Mouse (Mus musculus) MEL (cell line): ENCODE results near the gene Cnn3. TPM values are rescaled to one million over a fixed set of nuclear protein-coding genes. Genes with fewer than 3 reads are reported as not detected.

Experiments
- DNase-seq: peaks from one replicate; pipeline ENCODE4 v3.0.0; 2011; ENCODE audit warnings: low read depth, low spot score
- H3K27ac ChIP-seq: 2 replicates; pipeline ENCODE4 v1.5.1; 2012; ENCODE audit warnings: low read depth, mild to moderate bottlenecking, control low read depth, low read length, moderate library complexity; ENCODE audit not compliant: control insufficient read depth
- H3K27me3 ChIP-seq, 2 experiments: fragments of 150-350 bp in 1 of 2; sonication (generic) in 1 of 2; 2 replicates each; pipeline ENCODE4 v1.6.1; 2012; ENCODE audit warnings: low read length in 2 of 2, mild to moderate bottlenecking in 2 of 2, improper control_type of control experiment in 1 of 2, moderate library complexity in 1 of 2; ENCODE audit not compliant: insufficient read depth in 2 of 2, control insufficient read depth in 1 of 2
- H3K36me3 ChIP-seq, 2 experiments: 2 replicates each; pipeline ENCODE4 v1.6.1; 2012 to 2014; ENCODE audit warnings: low read length in 2 of 2, improper control_type of control experiment in 1 of 2, inconsistent platforms in 1 of 2, mild to moderate bottlenecking in 1 of 2; ENCODE audit not compliant: insufficient read depth in 2 of 2, control insufficient read depth in 1 of 2
- H3K4me1 ChIP-seq, 2 experiments: fragments of 150-350 bp in 1 of 2; sonication (generic) in 1 of 2; 2 replicates each; pipeline ENCODE4 v1.6.1; 2012; ENCODE audit warnings: low read length in 2 of 2, improper control_type of control experiment in 1 of 2, mild to moderate bottlenecking in 1 of 2; ENCODE audit not compliant: insufficient read depth in 2 of 2, control insufficient read depth in 1 of 2
- H3K4me3 ChIP-seq, 2 experiments: fragments of 150-350 bp in 1 of 2; sonication (generic) in 1 of 2; 2 replicates each; pipeline ENCODE4 v1.5.1; 2012; ENCODE audit warnings: low read depth in 2 of 2, low read length in 2 of 2, mild to moderate bottlenecking in 2 of 2, moderate library complexity in 2 of 2, control low read depth in 1 of 2, improper control_type of control experiment in 1 of 2; ENCODE audit not compliant: control insufficient read depth in 1 of 2, insufficient read depth in 1 of 2
- H3K79me2 ChIP-seq: 2 replicates; pipeline ENCODE4 v1.6.1; 2012; ENCODE audit warnings: mild to moderate bottlenecking, low read length, moderate library complexity; ENCODE audit not compliant: control insufficient read depth, poor library complexity, insufficient read depth
- H3K9ac ChIP-seq: 2 replicates; pipeline ENCODE4 v1.6.1; 2012; ENCODE audit warnings: low read depth, mild to moderate bottlenecking, control low read depth, low read length, moderate library complexity; ENCODE audit not compliant: control insufficient read depth, poor library complexity, severe bottlenecking
- H3K9me3 ChIP-seq: fragments of 150-350 bp; sonication (generic); replicated peaks from 2 replicates; pipeline ENCODE4 v1.6.1; 2012; ENCODE audit warnings: mild to moderate bottlenecking, low read length, improper control_type of control experiment, moderate library complexity; ENCODE audit not compliant: insufficient read depth
- CHD2 ChIP-seq: IDR thresholded peaks from 2 replicates; pipeline ENCODE4 v1.6.1; 2011; ENCODE audit warnings: low read length, improper control_type of control experiment
- E2F4 ChIP-seq: IDR thresholded peaks from 2 replicates; pipeline ENCODE4 v1.6.1; 2011; ENCODE audit warnings: low read depth, low read length, improper control_type of control experiment, borderline replicate concordance
- ELF1 ChIP-seq: IDR thresholded peaks from 2 replicates; pipeline ENCODE4 v1.6.1; 2014; ENCODE audit warnings: low read depth, mild to moderate bottlenecking, inconsistent platforms, low read length, improper control_type of control experiment, moderate library complexity
- EP300 ChIP-seq, 2 experiments: IDR thresholded peaks; 2 replicates each; pipeline ENCODE4 v1.6.1; 2011; ENCODE audit warnings: improper control_type of control experiment in 2 of 2, low read length in 2 of 2, low read depth in 1 of 2, mild to moderate bottlenecking in 1 of 2
- ETS1 ChIP-seq: IDR thresholded peaks from 2 replicates; pipeline ENCODE4 v1.6.1; 2012; ENCODE audit warnings: low read depth, mild to moderate bottlenecking, inconsistent platforms, low read length, improper control_type of control experiment, moderate library complexity
- GABPA ChIP-seq: IDR thresholded peaks from 2 replicates; pipeline ENCODE4 v1.6.1; 2012; ENCODE audit warnings: low read depth, mild to moderate bottlenecking, inconsistent platforms, low read length, improper control_type of control experiment, moderate library complexity
- GATA1 ChIP-seq: IDR thresholded peaks from 2 replicates; pipeline ENCODE4 v1.6.1; 2011; ENCODE audit warnings: low read depth, low read length, improper control_type of control experiment
- HCFC1 ChIP-seq: IDR thresholded peaks from 2 replicates; pipeline ENCODE4 v1.6.1; 2012; ENCODE audit warnings: low read depth, mild to moderate bottlenecking, inconsistent platforms, low read length, improper control_type of control experiment, moderate library complexity
- JUND ChIP-seq: IDR thresholded peaks from 2 replicates; pipeline ENCODE4 v1.6.1; 2011; ENCODE audit warnings: low read depth, mild to moderate bottlenecking, improper control_type of control experiment, low read length
- POLR2AphosphoS2 ChIP-seq: IDR thresholded peaks from 2 replicates; pipeline ENCODE4 v1.6.1; 2011; ENCODE audit warnings: low read length, improper control_type of control experiment
- RCOR1 ChIP-seq: IDR thresholded peaks from 2 replicates; pipeline ENCODE4 v1.6.1; 2012; ENCODE audit warnings: low read depth, mild to moderate bottlenecking, inconsistent platforms, low read length, improper control_type of control experiment
- SIN3A ChIP-seq: IDR thresholded peaks from 2 replicates; pipeline ENCODE4 v1.6.1; 2012; ENCODE audit warnings: low read length, improper control_type of control experiment, inconsistent platforms
- TAL1 ChIP-seq: IDR thresholded peaks from 2 replicates; pipeline ENCODE4 v1.6.1; 2012; ENCODE audit warnings: mild to moderate bottlenecking, inconsistent platforms, low read length, moderate library complexity, mixed read lengths
- TCF12 ChIP-seq: IDR thresholded peaks from 2 replicates; pipeline ENCODE4 v1.6.1; 2014; ENCODE audit warnings: low read depth, mild to moderate bottlenecking, inconsistent platforms, low read length, improper control_type of control experiment, moderate library complexity
- UBTF ChIP-seq: IDR thresholded peaks from 2 replicates; pipeline ENCODE4 v1.6.1; 2012; ENCODE audit warnings: low read depth, mild to moderate bottlenecking, inconsistent platforms, low read length, improper control_type of control experiment, moderate library complexity, borderline replicate concordance; ENCODE audit not compliant: insufficient read depth
- USF1 ChIP-seq: IDR thresholded peaks from 2 replicates; pipeline ENCODE4 v1.6.1; 2014; ENCODE audit warnings: low read depth, mild to moderate bottlenecking, inconsistent platforms, low read length, improper control_type of control experiment, moderate library complexity
- ZKSCAN1 ChIP-seq: IDR thresholded peaks from 2 replicates; pipeline ENCODE4 v1.6.1; 2012; ENCODE audit warnings: low read depth, mild to moderate bottlenecking, inconsistent platforms, low read length, improper control_type of control experiment, moderate library complexity
- ZNF384 ChIP-seq: IDR thresholded peaks from 2 replicates; pipeline ENCODE4 v1.6.1; 2012; ENCODE audit warnings: low read depth, mild to moderate bottlenecking, inconsistent platforms, low read length, improper control_type of control experiment
- polyA plus RNA-seq, 2 experiments: library from polyadenylated mRNA; stranded (reverse) in 1 of 2; unstranded in 1 of 2; fragments of >175 nt in 1 of 2; fragments of >200 nt in 1 of 2; gene quantifications; 2 replicates each; pipeline versions ENCODE4 v1.2.1 to v1.2.4; 2012; ENCODE audit warnings: low replicate concordance in 2 of 2, low read depth in 1 of 2; ENCODE audit not compliant: insufficient read length in 2 of 2, insufficient read depth in 1 of 2, missing spikeins in 1 of 2
- total RNA-seq: library from RNA; depleted of rRNA; stranded (reverse); fragments of 300-350 nt; gene quantifications from 2 replicates; pipeline ENCODE4 v1.2.3, GENCODE M21; 2012

The Cnn3 gene
- total and polyA plus RNA-seq, 3 experiments = not detected

- H3K4me1 ChIP-seq = 0 out of 4 replicates have a peak, but pooled peaks cover 0 to 9% of the 10 kb centered on the region in 2 experiments
Observed at GRCm38 (mm10) chr3:121441504-121441903, 15.2 kb downstream of the Cnn3 start.

GRCm38 (mm10) chr3:121442288-121442687 lies 16.0 kb downstream of the Cnn3 start:
- Histone ChIP-seq H3K79me2 (no peaks in the 10 kb centered on the region), H3K9ac (no peak overlapping the region), H3K4me3 (no peak overlapping the region), H3K9me3 (no peaks in the 10 kb centered on the region), H3K36me3 (peaks cover 0 to 2% of the 10 kb centered on the region in 2 experiments; a peak in 1 of 4 replicates), H3K27ac (no peak overlapping the region), H3K4me1 (0 out of 4 replicates have a peak, but pooled peaks cover 0 to 9% of the 10 kb centered on the region in 2 experiments), H3K27me3 (no peaks in the 10 kb centered on the region)
- DNase-seq = no peak
- no peak for TF ChIP-seq GABPA

More at GRCm38 (mm10) chr3:121441504-121441903, 15.2 kb downstream of the Cnn3 start:
- Histone ChIP-seq H3K36me3 (peaks cover 0 to 2% of the 10 kb centered on the region in 2 experiments; a peak in 1 of 4 replicates), H3K9ac (no peak overlapping the region), H3K79me2 (no peaks in the 10 kb centered on the region), H3K9me3 (no peaks in the 10 kb centered on the region), H3K27me3 (no peaks in the 10 kb centered on the region), H3K4me3 (no peak overlapping the region), H3K27ac (no peak overlapping the region)
- no peak for TF ChIP-seq ZKSCAN1
- no peak for DNase-seq

GRCm38 (mm10) chr3:121443861-121444271 lies 17.6 kb downstream of the Cnn3 start:
- Histone ChIP-seq H3K4me3 (no peak overlapping the region), H3K27ac (no peak overlapping the region), H3K9me3 (no peaks in the 10 kb centered on the region), H3K79me2 (no peaks in the 10 kb centered on the region), H3K9ac (no peak overlapping the region), H3K4me1 (0 out of 4 replicates have a peak, but pooled peaks cover 0 to 9% of the 10 kb centered on the region in 2 experiments), H3K36me3 (peaks cover 0 to 2% of the 10 kb centered on the region in 2 experiments; a peak in 1 of 4 replicates), H3K27me3 (no peaks in the 10 kb centered on the region)
- no peak for TF ChIP-seq ZNF384
- 0 out of 4 replicates have a peak, but pooled peaks of 1 of the 2 experiments have one; percentile 21 for TF ChIP-seq EP300 (IDR thresholded peaks at IDR 0.05; ENCODE audit: low read depth in 1 of 2, low read length in 2 of 2)
- TF ChIP-seq TAL1 = no peak
- TF ChIP-seq ETS1 = peak; percentile 59
- TF ChIP-seq USF1 = no peak
- 0 out of 2 replicates have a peak, but pooled peaks have one; percentile 16 for TF ChIP-seq TCF12
- peak; percentile 19 for DNase-seq

DNA sequence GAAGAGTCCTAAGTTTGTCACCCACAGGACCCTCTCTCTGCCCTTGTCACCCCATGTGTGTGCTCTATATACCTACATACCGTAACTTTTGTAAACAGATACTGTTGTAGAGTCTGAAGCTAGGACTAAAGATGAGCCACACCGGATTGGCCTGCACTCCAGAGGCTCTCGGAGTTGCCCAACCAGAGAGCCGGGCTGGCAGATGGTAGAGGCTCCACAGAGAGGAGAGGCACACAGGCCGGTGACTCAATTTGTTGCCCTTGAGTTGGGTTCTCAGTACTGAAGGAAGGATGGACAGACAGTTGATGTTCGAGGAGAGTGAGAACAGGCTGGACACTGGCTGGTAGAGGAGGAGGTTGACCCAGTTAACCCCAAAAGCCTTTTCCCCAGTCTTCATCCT lies 18.1 kb downstream of the Cnn3 start:
- no peak overlapping the region for H3K9ac ChIP-seq
- no peak overlapping the region for H3K4me3 ChIP-seq
- H3K79me2 ChIP-seq = no peaks in the 10 kb centered on the region
- no peaks in the 10 kb centered on the region for H3K27me3 ChIP-seq
- no peaks in the 10 kb centered on the region for H3K9me3 ChIP-seq
- DNase-seq = no peak
- H3K36me3 ChIP-seq = peaks cover 0 to 2% of the 10 kb centered on the region in 2 experiments; a peak in 1 of 4 replicates
- TF ChIP-seq GATA1 (no peak), E2F4 (no peak), JUND (no peak), HCFC1 (no peak), UBTF (no peak), ELF1 (no peak), CHD2 (no peak), SIN3A (no peak), USF1 (no peak), RCOR1 (no peak), POLR2AphosphoS2 (no peak)
- H3K27ac ChIP-seq = no peak overlapping the region
- H3K4me1 ChIP-seq = 0 out of 4 replicates have a peak, but pooled peaks cover 0 to 9% of the 10 kb centered on the region in 2 experiments
